Mouse (Mus musculus) olfactory bulb, adult 2 months (tissue): Measurements from ENCODE around the gene Kif1b.

Source experiments
- CTCF ChIP-seq: fragments of 200-500 bp; IDR thresholded peaks from 2 replicates; pipeline ENCODE4 v1.5.1; 2012; ENCODE audit warnings: low read depth, mild to moderate bottlenecking, low read length, moderate library complexity; ENCODE audit not compliant: insufficient read depth
- POLR2A ChIP-seq: fragments of 200-500 bp; IDR thresholded peaks from 2 replicates; pipeline ENCODE4 v1.6.1; 2012; ENCODE audit warnings: mild to moderate bottlenecking, low read depth, low read length, moderate library complexity; ENCODE audit not compliant: insufficient read depth

GRCm38 (mm10) chr4:149322718-149323117 lies 15.2 kb upstream of the Kif1b start:
- no peak for TF ChIP-seq POLR2A
- no peak for TF ChIP-seq CTCF
